Mouse (Mus musculus) heart, postnatal 0 days (tissue): ENCODE measurements around the gene Rbm48.

Experiments used
- CTCF ChIP-seq: IDR thresholded peaks from 2 replicates; pipeline ENCODE4 v1.5.1; 2016; ENCODE audit warnings: antibody characterized with exemption, control low read depth, low read depth
- EP300 ChIP-seq: IDR thresholded peaks from 2 replicates; pipeline ENCODE4 v1.6.1; 2016; ENCODE audit warnings: antibody characterized with exemption, low read depth

DNA sequence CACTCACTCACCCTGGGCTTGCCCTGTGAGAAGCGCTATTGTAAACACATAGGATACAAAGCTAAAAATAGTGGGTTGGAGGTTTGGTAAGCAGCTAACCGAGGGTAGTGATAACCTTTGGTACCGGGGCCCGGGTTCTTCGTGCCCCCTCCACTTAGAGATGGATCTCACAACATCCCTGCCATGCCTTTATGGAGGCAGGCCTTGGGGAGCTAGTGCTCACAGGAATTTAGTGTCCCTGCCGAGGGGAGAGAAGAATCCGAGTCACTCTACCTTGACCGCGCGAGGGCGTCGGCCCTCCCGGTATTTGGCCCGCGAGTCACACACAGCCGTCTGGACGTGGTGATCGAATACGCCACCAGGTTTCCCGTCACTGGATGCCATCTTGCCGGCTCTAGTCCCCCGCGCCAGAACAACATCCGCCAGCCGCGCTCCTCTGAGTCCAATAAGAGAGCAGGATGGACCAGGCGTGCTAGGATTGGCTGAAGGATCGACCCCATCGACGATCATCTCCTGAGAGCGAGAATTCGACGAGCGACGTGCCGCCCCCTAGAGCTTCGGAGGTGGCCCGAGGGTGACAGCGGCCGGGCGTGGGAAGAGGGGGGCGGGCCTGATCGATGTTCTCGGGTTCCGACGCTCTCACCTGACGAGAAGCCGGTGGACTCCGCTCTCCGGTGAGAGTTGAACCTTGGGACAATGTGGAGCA is 539 bp downstream of the Rbm48 start, which contains the start of gene Pex1:
- TF ChIP-seq CTCF = peak; percentile 53
- TF ChIP-seq EP300 = no peak
